Mouse (Mus musculus) brain, embryonic 14.5 days (tissue): ENCODE results near the gene Zfp384.

Experiments used
- CTCF ChIP-seq: fragments of 200-500 bp; IDR thresholded peaks from 2 replicates; pipeline ENCODE4 v1.5.1; 2012; ENCODE audit warnings: inconsistent platforms, mild to moderate bottlenecking, moderate library complexity, borderline replicate concordance; ENCODE audit not compliant: insufficient read depth, insufficient read length; ENCODE audit errors: extremely low read depth
- POLR2A ChIP-seq: fragments of 200-500 bp; IDR thresholded peaks from 2 replicates; pipeline ENCODE4 v1.6.1; 2012; ENCODE audit warnings: mild to moderate bottlenecking, inconsistent platforms, borderline replicate concordance; ENCODE audit not compliant: poor library complexity, insufficient read depth, insufficient read length, severe bottlenecking; ENCODE audit errors: extremely low read depth

GRCm38 (mm10) chr6:125031604-125032003 lies 22.7 kb downstream of the Zfp384 start:
- TF ChIP-seq POLR2A (no peak), CTCF (no peak)
